ENCODE assay signal across 12 mouse cellular contexts in genomic region chr9:104338489-104339427, GRCm38 (mm10). TPM values are rescaled to one million over a fixed set of nuclear protein-coding genes. Genes with fewer than 3 reads are reported as not detected.
A peak's percentile ranks its signal among the peaks of the same experiment; 100 is the strongest.
DNase-seq lines count a peak whose midpoint lies in the region; ATAC-seq and TF ChIP-seq lines count a peak whose summit lies in the region.
"Had no signal": no experiment of that assay in that cellular context is flagged by ENCODE, and none has a peak within 500 bp of the region (broad histone marks: within the 10 kb centered on the region; RNA-seq: fewer than 3 reads in every experiment).

No protein-coding gene starts in this region.

- ATAC-seq in monocyte, adult 5-6 weeks (replicated peaks; ENCODE audit: insufficient number of reproducible peaks, low FRiP score, low TSS enrichment, poor library complexity, severe bottlenecking): peak; percentile 80
- ATAC-seq: forebrain, embryonic 14.5 days had no signal

- H3K4me1 ChIP-seq in bone marrow macrophage, adult 2 months (ENCODE audit: control insufficient read depth, insufficient read depth, low read length): peaks cover 10% of the 10 kb centered on the region; the same call in 1 of the 2 replicates

- TF ChIP-seq POLR2A in bone marrow macrophage, adult 2 months (IDR thresholded peaks at IDR 0.05; ENCODE audit: borderline replicate concordance, low read depth, low read length): no peak

- H3K4me3 ChIP-seq in bone marrow macrophage, adult 2 months (ENCODE audit: insufficient read depth, low read length): peak overlapping the region; percentile 14

- no peak for TF ChIP-seq CTCF in bone marrow macrophage, adult 2 months (IDR thresholded peaks at IDR 0.05; ENCODE audit: low read depth, low read length)

- DNase-seq in lung, postnatal 10 days: peak; percentile 2
- no peak for DNase-seq in lung, postnatal 14 days
- peak; percentile 16 to 21 for DNase-seq in thymus, postnatal 36 days
- no peak for DNase-seq in retina, postnatal 1 day
- DNase-seq in kidney, postnatal 14 days: no peak
- DNase-seq: kidney, adult 8-10 months had no signal

- H3K27ac ChIP-seq in bone marrow macrophage, adult 2 months (ENCODE audit: insufficient read depth, low read depth, low read length): no peak overlapping the region
- H3K27ac ChIP-seq: macrophage had no signal

RNA-seq across cellular contexts. Expression of gene Acpp, which starts 1.2 kb away (rescaled TPM):
- polyA plus RNA-seq in bone marrow macrophage, adult 2 months (2012; ENCODE audit: insufficient read depth, insufficient read length, missing spikeins): 7.7 and 10.5 TPM in 2 replicates
- total RNA-seq in monocyte, adult 5-6 weeks (2017): 3.9 to 15.1 TPM (median 12.7 TPM) in 3 replicates
- total RNA-seq: MEL had no signal
- polyA plus RNA-seq: heart, postnatal 0 days had no signal

Comparison
In these comparisons a context has a peak if more than half of its experiments do, and no peak if none do; other contexts are left out.
1. DNase-seq: peak in lung, postnatal 10 days (single experiment) and thymus, postnatal 36 days (2 of 2); none in lung, postnatal 14 days (single experiment), retina, postnatal 1 day (single experiment) and kidney, postnatal 14 days (single experiment).